Mouse (Mus musculus) 416B (cell line): ENCODE measurements around the gene Ubtd1.

Source experiments
- DNase-seq: peaks from one replicate; pipeline ENCODE4 v3.0.0; 2011; ENCODE audit warnings: low read depth

The Ubtd1 gene

GRCm38 (mm10) chr19:42022542-42022848 lies 40.9 kb downstream of the Ubtd1 start:
- no peak for DNase-seq

- peak; percentile 82 for DNase-seq
Observed at GRCm38 (mm10) chr19:42026158-42026557, 44.6 kb downstream of the Ubtd1 start.

GRCm38 (mm10) chr19:42031112-42031511 lies 49.5 kb downstream of the Ubtd1 start:
- DNase-seq: no peak

GRCm38 (mm10) chr19:42033611-42034010 lies 52.0 kb downstream of the Ubtd1 start:
- no peak for DNase-seq

- no peak for DNase-seq
Observed at GRCm38 (mm10) chr19:42034146-42034775, 52.7 kb downstream of the Ubtd1 start.

GRCm38 (mm10) chr19:42034881-42035455 lies 53.4 kb downstream of the Ubtd1 start:
- DNase-seq: no peak

- peak; percentile 94 for DNase-seq
Observed at GRCm38 (mm10) chr19:42035456-42036248, 54.1 kb downstream of the Ubtd1 start, which contains the start of gene Ankrd2. Ankrd2 (plus strand) TSS chr19:42036000.

GRCm38 (mm10) chr19:42036357-42036756 lies 54.8 kb downstream of the Ubtd1 start:
- DNase-seq: no peak

- no peak for DNase-seq
Observed at GRCm38 (mm10) chr19:42037167-42037702, 55.7 kb downstream of the Ubtd1 start.

- DNase-seq: no peak
Observed at GRCm38 (mm10) chr19:42038310-42038709, 56.7 kb downstream of the Ubtd1 start.

GRCm38 (mm10) chr19:42043988-42044387 lies 62.4 kb downstream of the Ubtd1 start:
- DNase-seq: no peak

- DNase-seq: peak; percentile 96
Observed at GRCm38 (mm10) chr19:42045269-42046102, 63.9 kb downstream of the Ubtd1 start, which contains the start of gene Hoga1. Hoga1 (plus strand) TSS chr19:42045610.

- DNase-seq: no peak
Observed at GRCm38 (mm10) chr19:42050251-42050650, 68.7 kb downstream of the Ubtd1 start.

- DNase-seq: no peak
Observed at GRCm38 (mm10) chr19:42051351-42051750, 69.8 kb downstream of the Ubtd1 start.

- DNase-seq: no peak
Observed at GRCm38 (mm10) chr19:42051948-42052347, 70.4 kb downstream of the Ubtd1 start, which contains the start of gene 4933411K16Rik. 4933411K16Rik (plus strand) TSS chr19:42052248.

GRCm38 (mm10) chr19:42054255-42054654 lies 72.7 kb downstream of the Ubtd1 start:
- DNase-seq: peak; percentile 54

- DNase-seq: no peak
Observed at GRCm38 (mm10) chr19:42055881-42056280, 74.3 kb downstream of the Ubtd1 start.

GRCm38 (mm10) chr19:42056719-42057409 lies 75.3 kb downstream of the Ubtd1 start:
- DNase-seq: no peak

GRCm38 (mm10) chr19:42058426-42058825 lies 76.9 kb downstream of the Ubtd1 start:
- DNase-seq: no peak

GRCm38 (mm10) chr19:42061443-42061842 lies 79.9 kb downstream of the Ubtd1 start:
- no peak for DNase-seq
